Mouse (Mus musculus) C2C12 (cell line): ENCODE results near the gene Sdc3. TPM values are rescaled to one million over a fixed set of nuclear protein-coding genes. Genes with fewer than 3 reads are reported as not detected.

Source experiments
- H3K27me3 ChIP-seq: one replicate; pipeline ENCODE4 v1.6.1; 2011; ENCODE audit not compliant: control insufficient read depth, insufficient read depth, insufficient read length
- H3K36me3 ChIP-seq: one replicate; pipeline ENCODE4 v1.6.1; 2011; ENCODE audit not compliant: control insufficient read depth, insufficient read depth
- H3K4me3 ChIP-seq: one replicate; pipeline ENCODE4 v1.5.1; 2011; ENCODE audit warnings: mild to moderate bottlenecking, control low read depth; ENCODE audit not compliant: poor library complexity, insufficient read depth, severe bottlenecking
- H3K79me2 ChIP-seq: one replicate; pipeline ENCODE4 v1.6.1; 2011; ENCODE audit not compliant: control insufficient read depth, insufficient read depth
- H3K79me3 ChIP-seq: one replicate; pipeline ENCODE4 v1.6.1; 2011; ENCODE audit warnings: low read depth, control low read depth
- H3ac ChIP-seq: one replicate; pipeline ENCODE3; 2011; ENCODE audit warnings: low read depth; ENCODE audit not compliant: control insufficient read depth, insufficient read length
- CEBPB ChIP-seq: IDR thresholded peaks from one replicate; pipeline ENCODE4 v1.6.1; 2011; ENCODE audit warnings: low read depth, mild to moderate bottlenecking, control low read depth, moderate library complexity
- CTCF ChIP-seq: IDR thresholded peaks from one replicate; pipeline ENCODE4 v1.5.1; 2011; ENCODE audit not compliant: control insufficient read depth, insufficient read depth, insufficient read length
- FOSL1 ChIP-seq: IDR thresholded peaks from one replicate; pipeline ENCODE4 v1.8.0; 2011; ENCODE audit warnings: mild to moderate bottlenecking, low read length; ENCODE audit not compliant: poor library complexity, insufficient read depth, severe bottlenecking
- MAX ChIP-seq: IDR thresholded peaks from one replicate; pipeline ENCODE4 v1.6.1; 2011; ENCODE audit warnings: mild to moderate bottlenecking, control low read depth
- MYOD1 ChIP-seq: IDR thresholded peaks from one replicate; pipeline ENCODE4 v1.6.1; 2011; ENCODE audit warnings: low read depth; ENCODE audit not compliant: control insufficient read depth, insufficient read length
- MYOG ChIP-seq: IDR thresholded peaks from one replicate; pipeline ENCODE4 v1.6.1; 2011; ENCODE audit not compliant: control insufficient read depth, insufficient read length; ENCODE audit errors: extremely low read depth
- USF1 ChIP-seq: IDR thresholded peaks from one replicate; pipeline ENCODE4 v1.6.1; 2011; ENCODE audit warnings: low read depth, mild to moderate bottlenecking, control low read depth, moderate library complexity
- polyA plus RNA-seq: library from polyadenylated mRNA; unstranded; fragments of >200 nt; fragmentation: generic; extraction: Trizol; gene quantifications from one replicate; pipeline ENCODE4 v1.2.1, GENCODE M21; 2012; ENCODE audit warnings: missing spikeins

Sdc3 gene
- polyA plus RNA-seq, 1 experiment = 63.6 TPM

- Histone ChIP-seq H3K27me3 (peaks cover 3% of the 10 kb centered on the region), H3K79me2 (no peaks in the 10 kb centered on the region)
These were observed 65.3 kb downstream of the Sdc3 start for GRCm38 (mm10) chr4:130857661-130858060.

GRCm38 (mm10) chr4:130858880-130859279 lies 66.5 kb downstream of the Sdc3 start:
- H3ac ChIP-seq = no peak overlapping the region
- H3K36me3 ChIP-seq = no peaks in the 10 kb centered on the region
- H3K79me2 ChIP-seq = no peaks in the 10 kb centered on the region
- no peaks in the 10 kb centered on the region for H3K27me3 ChIP-seq
- no peak overlapping the region for H3K4me3 ChIP-seq
- H3K79me3 ChIP-seq = no peaks in the 10 kb centered on the region
- TF ChIP-seq USF1 = no peak
- no peak for TF ChIP-seq CTCF
- TF ChIP-seq CEBPB = no peak
- no peak for TF ChIP-seq MYOD1
- TF ChIP-seq FOSL1 = no peak
- TF ChIP-seq MYOG = no peak
- TF ChIP-seq MAX = no peak

More at GRCm38 (mm10) chr4:130857661-130858060, 65.3 kb downstream of the Sdc3 start:
- Histone ChIP-seq H3ac (no peak overlapping the region), H3K4me3 (no peak overlapping the region), H3K79me3 (no peaks in the 10 kb centered on the region), H3K36me3 (no peaks in the 10 kb centered on the region)
- TF ChIP-seq MAX (no peak), USF1 (no peak), CEBPB (no peak), FOSL1 (no peak), MYOD1 (no peak), CTCF (no peak), MYOG (no peak)

- Histone ChIP-seq H3ac (no peak overlapping the region), H3K27me3 (no peaks in the 10 kb centered on the region), H3K79me2 (no peaks in the 10 kb centered on the region), H3K36me3 (no peaks in the 10 kb centered on the region), H3K4me3 (no peak overlapping the region), H3K79me3 (no peaks in the 10 kb centered on the region)
- TF ChIP-seq USF1 (no peak), MYOD1 (no peak), MAX (no peak), MYOG (no peak), FOSL1 (no peak), CTCF (no peak), CEBPB (no peak)
These were observed 67.1 kb downstream of the Sdc3 start for GRCm38 (mm10) chr4:130859467-130859866.

GRCm38 (mm10) chr4:130860902-130861652 lies 68.7 kb downstream of the Sdc3 start:
- no peaks in the 10 kb centered on the region for H3K36me3 ChIP-seq
- H3K4me3 ChIP-seq = no peak overlapping the region
- peak overlapping the region; percentile 58 for H3ac ChIP-seq
- H3K79me2 ChIP-seq = no peaks in the 10 kb centered on the region
- TF ChIP-seq CTCF (no peak), MYOG (no peak), MAX (no peak), CEBPB (no peak), MYOD1 (no peak), USF1 (no peak), FOSL1 (no peak)
- no peaks in the 10 kb centered on the region for H3K79me3 ChIP-seq
- H3K27me3 ChIP-seq = no peaks in the 10 kb centered on the region

- Histone ChIP-seq H3ac (peak overlapping the region; percentile 46), H3K79me3 (no peaks in the 10 kb centered on the region), H3K27me3 (no peaks in the 10 kb centered on the region), H3K36me3 (no peaks in the 10 kb centered on the region), H3K4me3 (no peak overlapping the region), H3K79me2 (no peaks in the 10 kb centered on the region)
- no peak for TF ChIP-seq CEBPB
- no peak for TF ChIP-seq CTCF
These were observed 69.4 kb downstream of the Sdc3 start for GRCm38 (mm10) chr4:130861653-130862208.

- no peak overlapping the region for H3ac ChIP-seq
- no peaks in the 10 kb centered on the region for H3K79me2 ChIP-seq
- no peaks in the 10 kb centered on the region for H3K27me3 ChIP-seq
- no peaks in the 10 kb centered on the region for H3K79me3 ChIP-seq
- TF ChIP-seq MYOD1 = no peak
- TF ChIP-seq MAX = no peak
- no peak for TF ChIP-seq CTCF
- TF ChIP-seq CEBPB = no peak
- no peak for TF ChIP-seq USF1
- H3K36me3 ChIP-seq = no peaks in the 10 kb centered on the region
- H3K4me3 ChIP-seq = no peak overlapping the region
These were observed 70.2 kb downstream of the Sdc3 start for GRCm38 (mm10) chr4:130862538-130862937.
